Mouse (Mus musculus): Measurements from ENCODE around the gene Rap1gds1.
A peak's percentile ranks its signal among the peaks of the same experiment; 100 is the strongest.

Gene Rap1gds1

DNA sequence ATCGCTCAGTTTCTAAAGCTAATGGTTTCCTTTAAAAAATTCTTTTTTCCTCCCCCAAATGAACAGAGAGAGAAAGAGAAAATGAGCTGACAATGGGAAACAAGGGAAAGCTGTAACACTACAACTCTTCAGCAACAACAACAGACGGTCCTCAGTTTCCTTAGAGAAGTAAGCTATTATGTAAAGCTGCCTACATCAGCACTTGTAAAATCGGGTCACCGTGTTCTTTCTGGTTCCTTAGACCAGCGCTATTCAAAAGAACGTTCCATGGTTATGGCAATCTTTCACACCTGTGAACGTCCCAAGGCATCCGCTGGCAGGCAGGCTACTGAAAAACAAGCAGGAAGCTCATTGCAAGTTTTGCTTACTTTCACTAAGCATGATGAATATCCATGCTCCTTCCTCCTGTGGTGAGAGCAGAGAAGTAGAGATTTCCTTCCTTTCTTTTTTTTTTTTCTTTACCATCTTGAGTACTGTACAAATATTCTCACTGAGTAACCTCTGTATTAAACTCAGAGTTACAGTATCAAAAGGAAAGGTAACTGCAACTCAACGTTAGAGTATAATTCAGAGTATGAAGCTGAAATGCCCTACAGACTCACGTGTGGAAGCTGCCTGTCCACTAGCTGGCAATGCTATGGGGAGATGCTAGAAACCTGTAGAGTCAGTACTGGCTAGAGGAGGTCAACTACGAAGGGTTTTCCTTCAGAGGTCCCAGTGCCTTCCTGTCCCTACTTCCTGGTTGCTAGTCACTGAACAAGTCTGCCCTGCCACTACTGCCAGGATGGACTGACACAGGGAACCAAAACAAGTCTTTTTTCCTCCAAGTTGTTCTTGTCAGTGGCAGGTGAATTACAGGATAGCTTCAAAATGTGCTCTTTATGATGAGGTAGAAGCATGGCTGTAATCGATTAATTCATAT is 26.0 kb downstream of the Rap1gds1 start:
- no peak for DNase-seq

DNA sequence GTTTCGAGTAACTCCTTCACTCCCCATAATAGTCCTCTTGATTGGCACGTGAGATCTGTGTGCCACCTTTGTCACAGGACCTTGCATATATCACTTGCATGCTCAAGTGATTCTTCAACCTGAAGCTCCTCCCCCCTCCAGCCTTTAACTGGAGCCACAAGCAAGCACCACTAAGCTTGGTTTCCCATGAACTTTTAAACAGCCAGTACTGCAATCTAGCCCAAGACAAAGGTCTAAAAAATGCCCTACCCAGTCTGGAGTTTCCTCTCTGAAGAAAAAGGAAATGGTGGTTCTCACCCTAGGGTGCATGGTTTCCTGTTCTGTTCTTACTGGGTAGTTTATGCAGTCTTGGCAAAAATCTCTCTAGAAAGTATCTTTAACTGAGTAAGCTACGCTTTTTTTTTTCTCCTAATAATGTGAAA is 32.6 kb downstream of the Rap1gds1 start:
- no peak for DNase-seq

DNA sequence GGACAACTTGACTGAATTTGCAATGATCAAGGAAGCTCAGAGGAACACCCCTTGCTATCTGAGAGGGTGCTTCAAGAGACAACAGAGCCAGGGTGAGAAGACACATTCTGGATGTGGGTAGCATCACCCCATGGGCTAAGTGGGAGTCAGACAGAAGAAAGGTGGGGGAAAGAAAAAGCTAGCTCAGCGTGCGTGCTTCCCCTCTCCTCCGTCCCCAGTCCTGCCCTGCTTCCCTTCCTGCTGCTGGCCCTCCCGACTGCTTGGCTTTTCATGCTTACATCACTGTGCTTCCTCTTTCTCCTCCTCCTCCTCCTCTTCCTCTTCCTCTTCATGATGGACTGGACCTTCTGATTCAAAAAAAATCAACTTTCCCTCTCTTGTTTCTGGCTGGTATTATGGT is 33.1 kb downstream of the Rap1gds1 start:
- no peak for DNase-seq

DNA sequence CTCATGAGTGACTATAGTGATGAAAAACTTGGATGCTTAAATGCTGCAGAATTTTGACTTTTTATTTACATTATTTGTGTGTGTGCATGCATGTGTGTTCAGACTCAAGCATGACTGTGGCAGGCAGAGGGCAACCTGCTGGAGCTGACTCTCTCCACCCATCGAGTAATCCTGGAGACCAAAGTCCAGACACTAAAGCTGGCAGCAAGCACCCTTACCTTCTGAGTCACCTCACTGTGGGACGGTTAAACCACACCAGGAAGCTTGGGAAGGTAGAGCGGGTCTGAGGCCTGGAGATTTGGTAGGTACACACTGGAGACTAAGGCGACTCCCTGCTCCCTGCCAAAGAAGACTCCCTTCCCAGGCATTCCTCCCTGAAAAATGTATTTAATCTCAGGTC is 38.0 kb downstream of the Rap1gds1 start:
- peak; percentile 38 for DNase-seq

DNA sequence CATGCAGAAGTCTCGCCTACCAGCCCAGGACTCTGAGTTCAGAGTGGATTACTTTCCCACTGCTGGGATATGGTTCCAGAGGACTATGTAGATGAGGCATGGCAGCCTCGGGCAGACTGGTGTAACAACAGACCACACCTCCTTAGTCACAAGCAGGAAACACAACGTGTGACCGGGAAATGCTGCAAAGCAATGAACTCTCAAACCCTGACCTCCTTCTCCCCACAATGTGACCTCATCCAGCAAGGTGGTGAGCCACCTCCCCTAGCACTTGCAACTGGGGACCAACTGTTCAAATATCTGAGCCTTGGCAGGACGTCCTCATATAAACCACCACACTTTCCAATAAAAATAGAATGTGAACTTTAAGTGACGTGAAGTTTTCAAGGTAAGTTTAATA is 41.8 kb downstream of the Rap1gds1 start:
- no peak for DNase-seq

DNA sequence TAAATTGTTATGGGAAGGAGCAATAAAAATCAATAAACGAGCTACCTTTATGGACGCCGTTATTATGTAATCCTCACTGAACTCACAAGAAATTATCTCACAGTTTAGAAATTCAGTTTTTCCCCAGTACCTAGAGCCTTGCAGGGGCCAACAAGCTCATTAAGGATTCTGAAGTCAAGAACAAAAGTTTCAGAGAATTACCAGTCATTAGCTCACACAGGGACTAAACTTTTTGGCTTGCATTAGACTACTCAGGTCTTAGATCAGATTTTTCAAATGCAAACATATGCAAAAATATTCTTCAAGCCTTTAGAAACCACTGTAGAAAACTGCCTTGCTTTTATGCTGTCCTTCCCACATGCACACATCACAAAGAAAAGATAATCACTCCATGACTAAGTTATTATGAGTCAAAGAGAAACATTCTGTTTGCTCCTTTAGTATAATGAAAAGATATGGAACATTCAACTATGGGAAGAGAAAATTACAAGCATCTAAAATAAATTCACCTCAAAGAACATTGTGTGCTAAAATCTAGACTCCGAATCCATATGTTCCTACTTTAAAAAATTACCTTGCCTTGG is 44.3 kb downstream of the Rap1gds1 start:
- DNase-seq: no peak

DNA sequence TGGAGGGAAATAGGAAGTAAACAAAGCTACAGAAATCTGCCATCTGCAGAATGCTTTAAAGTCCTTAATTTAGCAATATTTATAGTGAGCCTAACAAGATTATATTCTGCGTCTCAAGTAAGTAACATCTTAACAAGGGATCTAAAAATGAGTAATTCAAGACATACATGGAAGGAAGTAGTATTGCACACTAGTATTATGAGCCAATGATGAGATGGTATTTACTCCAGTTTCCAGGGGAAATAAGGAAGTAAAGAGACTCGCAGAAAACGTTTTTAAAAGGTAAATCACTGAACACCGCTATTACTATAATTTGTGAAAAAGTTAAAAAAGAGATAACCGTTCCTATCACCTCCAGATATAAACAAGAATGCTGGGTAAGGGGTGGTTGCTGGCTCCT is 49.9 kb downstream of the Rap1gds1 start:
- DNase-seq: no peak

DNA sequence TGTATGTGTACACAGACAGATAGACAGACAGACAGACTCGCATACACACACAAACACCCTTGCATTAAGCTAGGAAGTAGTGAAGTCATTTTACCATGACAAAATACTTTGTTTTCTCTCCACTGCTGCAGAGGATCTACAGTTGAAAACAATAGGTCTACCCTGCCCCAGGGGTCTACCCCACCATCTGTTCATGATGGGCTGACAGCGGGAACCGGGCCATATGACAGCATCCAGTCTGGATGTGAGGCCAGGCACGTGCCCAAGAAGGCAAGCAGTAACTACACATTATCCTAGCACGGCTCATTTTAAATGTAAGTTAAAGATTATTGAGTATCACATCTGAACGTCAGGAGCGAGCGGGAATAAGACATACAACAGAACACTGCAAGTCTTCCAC is 51.4 kb downstream of the Rap1gds1 start:
- DNase-seq: no peak

DNA sequence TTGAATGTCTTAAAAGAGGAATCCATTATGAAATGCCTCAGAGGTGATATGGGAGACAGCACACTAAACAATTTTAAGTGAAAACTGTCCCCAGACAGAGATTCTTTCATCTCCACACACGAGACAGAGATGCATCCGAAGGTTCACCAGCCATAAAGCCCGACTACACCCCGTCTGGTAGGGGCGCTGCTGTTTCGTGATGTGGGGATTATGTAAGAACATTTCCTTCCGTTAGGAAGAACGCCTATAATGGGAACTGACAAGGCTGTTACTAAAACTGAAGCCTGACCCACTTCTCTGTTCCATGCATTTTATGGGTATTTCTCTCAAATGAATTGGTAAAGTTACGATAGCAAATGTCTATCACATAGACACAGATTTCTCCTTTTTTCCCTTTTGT is 62.6 kb downstream of the Rap1gds1 start:
- DNase-seq: no peak

DNA sequence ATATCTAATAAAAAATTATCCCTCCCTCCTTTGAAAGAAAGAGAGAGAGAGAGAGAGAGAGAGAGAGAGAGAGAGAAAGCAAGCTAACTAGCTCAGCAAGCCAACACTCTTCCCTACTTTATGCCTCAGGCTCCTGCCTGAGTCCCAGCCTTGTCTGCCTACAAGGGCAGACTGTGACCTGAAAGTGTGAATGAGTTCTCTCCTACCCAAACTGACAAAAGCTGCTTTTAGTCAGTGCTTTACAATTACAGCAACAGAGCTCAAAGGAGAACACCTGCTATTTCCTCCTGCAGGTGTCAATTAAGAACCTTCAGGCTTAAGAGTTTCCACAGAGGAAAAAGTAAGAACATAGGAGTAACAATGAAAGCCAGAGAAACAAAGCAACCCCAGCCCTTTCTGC is 69.3 kb downstream of the Rap1gds1 start:
- no peak for DNase-seq

DNA sequence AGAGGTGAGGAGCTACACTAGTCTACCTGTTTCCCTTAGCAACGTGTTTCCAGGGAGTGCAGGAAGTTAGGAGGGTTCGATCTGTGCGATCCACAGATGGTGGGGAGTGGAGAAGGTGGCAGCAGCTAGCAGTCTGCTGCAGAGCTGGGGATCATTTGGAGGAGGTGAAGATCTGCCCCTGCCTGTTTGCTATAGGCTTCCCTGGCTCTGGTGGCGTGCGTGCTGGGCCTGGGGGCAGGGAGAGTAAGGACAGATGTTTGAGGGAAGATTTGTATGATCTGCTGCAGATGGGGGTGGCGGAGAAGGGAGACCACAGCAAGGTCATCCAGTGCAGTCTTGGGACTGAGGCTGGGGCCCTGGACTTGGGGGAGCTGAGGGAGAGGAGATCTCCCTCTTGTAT is 72.2 kb downstream of the Rap1gds1 start:
- DNase-seq: no peak

DNA sequence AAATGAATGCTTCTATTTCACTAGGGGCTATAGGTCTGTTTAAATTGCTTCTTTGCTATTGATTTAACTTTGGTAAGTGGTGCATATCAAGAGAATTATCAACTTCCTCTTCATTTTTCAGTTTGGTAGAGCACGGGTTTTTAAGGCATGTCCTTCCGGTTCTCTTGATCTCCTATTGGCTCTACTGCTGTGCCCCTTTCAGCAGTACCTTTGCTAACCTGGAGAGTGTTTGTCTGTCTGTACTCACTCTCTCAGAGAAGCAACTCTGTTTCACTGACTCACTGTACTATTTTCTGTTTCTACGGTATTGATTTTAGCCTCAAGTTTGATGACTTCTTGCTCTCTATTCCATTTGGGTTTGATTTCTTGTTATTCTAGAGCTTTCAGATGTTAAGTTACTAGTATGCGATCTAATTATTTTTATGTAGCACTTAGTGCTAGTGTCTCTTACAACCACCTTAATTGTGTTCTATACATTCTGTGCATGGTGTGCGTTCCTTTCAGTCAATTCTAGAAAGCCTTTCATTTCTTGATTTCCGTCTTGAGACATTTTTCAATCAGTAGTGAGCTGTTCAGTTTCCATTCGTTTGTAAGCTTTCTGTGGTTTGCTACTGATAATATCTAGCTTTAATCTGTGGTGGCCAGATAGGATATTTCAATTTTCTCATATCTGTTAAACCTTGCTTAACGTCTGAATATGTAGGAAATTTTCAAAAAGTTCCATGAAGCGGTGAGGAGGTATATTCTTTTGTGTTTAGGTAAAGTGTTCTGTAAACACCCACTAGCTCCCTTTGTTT is 74.7 kb downstream of the Rap1gds1 start:
- DNase-seq: no peak

DNA sequence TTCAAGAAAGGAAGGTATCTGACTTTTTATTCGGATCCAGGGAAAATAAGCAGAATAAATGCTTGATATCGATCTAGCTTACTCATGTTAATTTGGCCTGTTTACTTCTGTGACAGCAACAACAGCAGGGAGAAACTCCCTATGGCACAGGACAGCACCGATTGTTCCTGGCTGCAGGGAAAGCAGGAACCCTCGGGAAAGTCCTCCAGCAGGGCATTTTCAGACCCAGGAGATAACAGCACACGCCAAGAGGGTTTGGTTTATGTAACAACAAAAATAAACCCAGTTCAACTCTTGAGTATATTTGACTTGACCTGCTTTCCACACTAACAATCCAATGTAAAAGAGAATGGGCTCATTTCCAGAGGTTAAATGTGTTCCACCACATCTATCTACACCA is 81.5 kb downstream of the Rap1gds1 start:
- no peak for DNase-seq

DNA sequence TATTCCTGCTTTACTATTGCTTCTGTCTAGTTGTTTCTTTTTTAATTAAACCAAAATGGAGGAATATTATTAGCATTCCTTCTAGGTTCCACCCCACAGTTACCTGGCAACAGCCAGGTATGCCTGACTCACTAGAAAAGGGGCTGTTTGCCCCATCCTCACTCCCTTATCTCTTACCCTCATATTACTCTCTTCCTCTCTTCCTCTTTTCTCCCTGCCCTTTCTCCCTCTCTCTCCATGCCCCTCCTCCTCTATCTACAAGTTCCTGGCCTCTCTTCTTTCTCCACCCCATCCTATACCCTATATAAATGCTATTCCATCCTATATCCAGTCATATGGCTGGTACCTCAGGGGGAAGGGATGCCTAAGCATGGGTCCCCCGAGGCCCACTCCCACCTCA is 83.6 kb downstream of the Rap1gds1 start:
- no peak for DNase-seq

DNA sequence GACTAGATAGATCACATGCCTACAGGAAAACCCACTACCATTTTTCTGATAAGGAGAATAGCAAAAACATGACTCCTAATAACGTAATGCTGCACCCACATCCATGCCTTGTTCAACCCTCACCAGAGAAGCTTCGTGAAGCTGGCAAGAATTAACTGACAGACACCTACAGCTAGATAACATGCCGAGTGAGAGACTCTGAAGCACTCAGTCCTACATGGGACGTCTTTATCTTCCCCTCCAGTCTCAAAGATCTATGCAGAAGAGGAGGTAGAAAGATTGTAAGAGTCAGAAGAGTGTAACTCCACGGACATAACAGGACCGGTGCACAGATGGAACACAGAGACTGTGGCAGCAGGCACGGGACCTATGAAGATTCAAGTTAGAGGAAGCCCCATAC is 85.9 kb downstream of the Rap1gds1 start:
- no peak for DNase-seq

DNA sequence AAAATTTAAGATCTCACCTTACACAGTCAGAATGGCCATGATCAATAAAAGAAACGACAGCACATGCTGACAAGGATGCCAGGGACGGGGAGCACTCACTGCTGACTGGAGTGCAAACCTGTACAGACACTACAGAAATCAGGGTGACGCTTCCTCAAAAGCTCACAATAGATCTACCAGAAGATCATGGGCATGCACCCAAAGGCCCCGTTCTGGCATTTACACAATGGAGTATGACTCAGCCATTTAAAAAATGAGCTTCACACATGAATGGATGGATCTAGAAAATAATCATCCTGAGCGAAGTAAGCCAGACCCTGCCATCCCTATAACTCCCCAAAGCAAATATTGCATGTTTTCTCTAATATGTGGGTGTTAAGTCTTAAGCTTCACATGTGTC is 87.0 kb downstream of the Rap1gds1 start:
- no peak for DNase-seq

DNA sequence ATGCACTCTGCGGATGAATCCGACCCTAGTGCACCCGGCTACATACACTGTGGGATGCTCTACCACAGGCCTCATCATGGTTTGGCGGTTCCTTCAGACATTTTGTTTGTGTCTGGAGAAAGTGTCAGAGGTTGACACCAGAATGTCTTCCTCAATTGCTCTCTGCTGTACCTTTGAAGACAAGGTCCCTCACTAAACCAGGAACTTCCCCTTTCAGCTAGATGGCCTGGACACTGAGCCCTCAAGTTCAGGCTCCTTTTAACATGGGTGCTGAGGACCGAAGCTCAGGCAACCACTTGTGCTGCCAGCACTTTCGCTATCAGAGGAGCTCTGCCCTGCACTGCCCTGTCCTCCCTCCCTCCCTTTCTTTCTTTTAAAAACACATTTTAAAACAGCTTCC is 92.8 kb downstream of the Rap1gds1 start:
- DNase-seq: no peak

DNA sequence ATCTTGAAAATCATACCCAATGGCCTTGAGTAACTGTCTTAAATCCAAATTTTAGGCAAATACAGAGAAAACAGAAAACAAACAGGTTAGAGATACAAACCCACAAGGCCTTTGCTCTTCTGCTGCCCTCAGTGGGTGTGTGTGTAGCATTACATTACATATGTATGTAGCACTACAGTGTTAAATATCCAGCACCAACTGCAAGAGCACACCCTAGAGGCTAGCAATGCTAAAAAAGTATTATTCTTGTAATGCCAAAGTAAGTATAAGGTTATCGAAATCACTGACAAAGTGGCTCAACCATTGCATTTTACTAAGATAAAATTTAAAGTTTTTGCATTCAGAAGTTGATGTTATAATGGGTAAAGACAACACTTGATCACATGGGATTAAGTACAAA is 97.6 kb downstream of the Rap1gds1 start:
- DNase-seq: no peak

DNA sequence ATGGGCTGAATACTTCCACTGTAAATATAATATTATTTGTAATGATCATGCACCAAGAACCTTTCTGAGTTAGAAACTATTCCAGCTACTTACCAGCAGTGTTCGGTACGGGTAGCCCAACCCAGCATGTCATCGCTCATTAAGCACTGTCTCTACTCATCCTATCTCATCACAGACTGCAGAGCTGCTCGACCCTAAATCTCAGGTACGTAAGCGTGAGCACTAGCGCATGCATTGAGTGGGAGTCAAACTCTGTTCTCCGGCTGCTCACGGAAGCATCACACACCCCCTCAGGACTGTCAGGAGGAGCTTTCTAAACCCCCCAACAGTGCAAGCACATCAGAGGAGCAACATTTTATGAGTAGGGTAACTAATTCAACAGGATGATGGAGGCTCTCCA is 107.4 kb downstream of the Rap1gds1 start:
- no peak for DNase-seq

DNA sequence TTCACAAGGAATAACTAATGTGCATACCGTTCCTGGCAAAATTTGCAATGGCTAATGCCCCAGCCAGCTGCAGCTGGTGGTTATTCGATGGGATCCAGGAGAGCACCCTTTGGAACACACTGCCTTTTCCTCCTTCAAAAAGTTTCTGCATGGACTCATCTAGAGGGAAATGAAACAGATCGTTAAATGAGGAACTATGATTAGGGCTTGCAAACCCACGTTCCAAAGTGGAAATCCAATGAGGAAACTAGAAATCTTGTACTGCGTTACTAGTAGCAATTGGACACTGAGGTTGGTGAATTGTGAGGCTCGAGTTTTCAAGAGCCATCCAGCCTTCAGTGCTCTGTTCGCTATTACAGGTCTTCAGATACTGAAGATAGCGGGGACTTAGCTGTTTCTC is 116.5 kb downstream of the Rap1gds1 start:
- no peak for DNase-seq

DNA sequence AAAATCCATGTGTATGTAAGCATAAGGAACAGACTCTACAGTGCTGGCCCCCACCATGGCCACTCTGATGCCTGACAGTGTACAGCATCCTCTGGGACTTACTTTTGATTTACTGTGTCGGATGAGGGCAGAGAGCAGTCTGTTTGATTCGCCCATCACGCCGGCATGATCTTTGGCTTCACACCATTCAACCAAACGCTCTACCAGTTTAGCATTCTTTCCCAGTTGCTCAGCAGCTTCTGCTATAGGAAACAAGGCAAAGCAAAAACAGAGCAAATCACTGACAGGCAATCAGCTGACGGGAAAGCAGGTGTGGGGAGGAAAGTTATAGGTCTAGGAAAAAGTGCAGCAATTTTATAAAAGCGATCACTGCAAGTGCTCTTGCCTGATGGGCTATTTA is 119.8 kb downstream of the Rap1gds1 start:
- no peak for DNase-seq

DNA sequence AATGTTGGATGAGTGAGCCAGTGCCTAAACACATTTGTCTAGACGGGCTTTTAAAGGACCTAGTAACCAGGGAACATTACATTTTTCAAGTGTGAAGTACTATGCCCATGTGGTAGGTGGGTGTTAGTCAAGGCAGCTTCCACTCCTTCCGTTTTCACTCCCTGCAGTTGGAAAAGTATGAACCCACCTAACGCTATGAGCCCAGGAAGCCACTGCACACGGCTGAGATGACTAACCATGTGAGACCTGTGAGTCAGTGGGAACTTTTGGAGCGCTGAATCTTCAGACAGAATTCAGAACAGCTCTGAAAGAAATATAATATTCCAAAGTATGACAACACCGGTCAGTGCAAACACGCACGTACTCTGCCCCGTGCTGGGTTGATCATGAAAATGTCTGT is 125.9 kb downstream of the Rap1gds1 start:
- DNase-seq: no peak

DNA sequence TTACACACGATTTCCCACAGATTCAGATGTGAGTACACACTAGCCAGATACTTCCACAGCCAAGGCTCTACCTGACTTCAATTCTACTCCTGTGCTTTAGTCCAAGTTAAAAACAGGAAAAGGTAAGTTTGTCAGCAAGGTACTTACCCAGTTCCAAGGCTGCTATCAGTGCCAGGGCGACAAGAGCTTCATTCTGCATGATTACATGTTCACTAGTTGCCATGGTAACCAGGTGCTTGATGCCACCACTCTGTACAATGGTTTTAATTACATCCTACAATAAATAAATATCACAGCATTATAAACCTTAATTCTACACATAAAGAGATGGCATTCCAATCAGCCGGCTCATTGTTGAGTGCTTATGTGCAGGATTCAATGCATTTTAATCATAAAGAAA is 129.5 kb downstream of the Rap1gds1 start:
- no peak for DNase-seq

DNA sequence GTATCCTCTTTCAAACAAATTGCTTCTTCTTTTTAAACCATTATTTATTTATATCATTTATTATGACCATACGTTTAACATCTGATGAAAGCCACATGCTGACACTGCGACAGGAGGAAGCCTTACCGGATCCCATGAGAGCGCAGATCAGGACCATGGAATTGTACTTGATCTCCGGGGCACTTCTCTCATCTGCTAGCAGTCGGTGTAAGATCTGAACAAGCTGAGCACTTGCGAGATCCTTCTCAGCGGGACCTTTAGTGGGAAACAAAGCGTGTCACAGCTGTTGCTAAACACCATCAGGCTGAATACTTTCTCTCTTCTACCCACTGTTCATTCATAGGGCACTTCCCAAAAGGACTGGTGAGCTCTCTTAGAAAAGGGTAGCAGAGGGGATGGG is 133.4 kb downstream of the Rap1gds1 start:
- DNase-seq: no peak

Data from kidney, adult 18-20 months (tissue).